Mouse (Mus musculus): ENCODE data around the gene Trpc7. TPM values are rescaled to one million over a fixed set of nuclear protein-coding genes. Genes with fewer than 3 reads are reported as not detected.

The Trpc7 gene
- polyA plus RNA-seq, 1 experiment from 2014 or later = 0.31 TPM

DNA sequence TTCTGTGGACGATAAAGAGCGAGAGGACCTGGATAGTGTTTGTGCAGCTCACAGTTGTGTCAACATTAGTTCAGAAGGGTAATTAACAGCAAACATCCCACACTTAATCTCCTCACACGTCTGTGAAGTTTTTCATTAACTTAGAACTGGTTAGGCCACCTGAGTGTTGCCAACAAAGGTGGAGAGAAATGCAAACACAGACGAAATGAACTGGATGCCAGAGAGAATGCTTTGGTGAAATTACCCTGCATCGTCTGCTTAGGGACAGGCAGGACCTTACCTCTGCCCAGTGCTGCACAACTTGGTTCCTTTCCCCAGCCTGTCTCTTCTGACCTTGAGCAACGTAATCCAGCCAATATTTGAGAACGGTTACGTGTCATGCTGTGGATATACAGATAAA lies 148.2 kb downstream of the Trpc7 start:
- H3K27ac ChIP-seq (ENCODE audit: low read length) = peak overlapping the region; percentile 75
- 43% methylated on average over 8 of the region's 8 CpGs for WGBS
- ATAC-seq (ENCODE audit: insufficient read depth, low FRiP score) = peak; percentile 86

DNA sequence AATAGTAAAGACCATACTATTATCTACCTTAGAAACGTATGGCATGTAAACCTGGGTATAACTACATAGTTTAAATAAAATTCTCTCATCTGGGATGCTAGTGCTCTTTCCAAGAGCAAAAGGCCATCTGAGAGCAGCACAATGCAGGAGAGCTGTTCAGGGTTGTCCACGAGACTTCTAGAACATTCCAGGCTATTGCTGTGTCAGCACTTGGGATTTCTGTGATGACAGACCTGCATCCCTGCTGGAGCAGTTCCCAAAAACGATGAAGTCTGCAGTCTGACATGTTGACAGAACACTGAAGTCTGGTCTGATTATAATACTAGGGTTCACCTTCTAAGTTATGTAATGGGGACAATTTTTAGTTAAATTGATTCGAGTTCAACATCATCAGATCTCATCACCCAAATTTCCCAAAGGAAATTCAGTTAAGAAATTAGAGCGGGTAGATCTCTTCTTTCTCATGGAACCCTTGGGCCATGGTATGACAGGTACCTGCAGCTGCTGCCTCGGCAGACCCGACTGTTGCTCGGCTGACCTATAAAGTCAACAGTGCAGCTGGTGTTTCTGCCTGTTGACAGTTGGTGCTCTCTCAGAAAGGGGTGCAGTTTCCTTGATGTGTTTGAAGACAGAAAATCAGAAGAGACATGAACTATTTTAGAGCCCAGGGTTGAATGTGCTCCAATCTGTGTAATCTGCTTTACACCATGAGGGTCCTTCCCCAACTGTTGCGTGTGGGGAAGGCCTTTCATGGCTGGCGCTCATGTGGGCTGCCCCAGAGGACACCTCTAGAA lies 148.9 kb downstream of the Trpc7 start:
- H3K36me3 ChIP-seq (ENCODE audit: control insufficient read depth, insufficient read depth, low read length) = no peaks in the 10 kb centered on the region
- H3K4me3 ChIP-seq (replicated peaks; ENCODE audit: low read length) = no peak overlapping the region
- H3K4me1 ChIP-seq (ENCODE audit: control insufficient read depth, insufficient read depth, low read length) = no peaks in the 10 kb centered on the region; the same call in 1 of the 2 replicates
- H3K27ac ChIP-seq (ENCODE audit: low read length) = peak overlapping the region; percentile 75
- peak; percentile 37; the same call in 1 of the 2 replicates for ATAC-seq (ENCODE audit: insufficient read depth, low FRiP score)
- no peak overlapping the region for H3K9ac ChIP-seq (ENCODE audit: low read length)
- peak overlapping the region; percentile 16; the same call in 1 of the 2 replicates for H3K4me2 ChIP-seq (ENCODE audit: low read depth, low read length)
- H3K9me3 ChIP-seq (replicated peaks; ENCODE audit: control insufficient read depth, low read length) = no peaks in the 10 kb centered on the region
- 52% methylated on average over 10 of the region's 10 CpGs for WGBS
- 0 out of 2 replicates have a peak, but pooled peaks cover 6% of the 10 kb centered on the region for H3K27me3 ChIP-seq (ENCODE audit: control insufficient read depth, insufficient read depth, low read length)

More for the DNA sequence above, 148.2 kb downstream of the Trpc7 start:
- Histone ChIP-seq H3K4me3 (replicated peaks; ENCODE audit: low read length) (peak overlapping the region; percentile 32; the same call in 1 of the 2 replicates), H3K4me2 (ENCODE audit: low read depth, low read length) (peak overlapping the region; percentile 84; the same call in 1 of the 2 replicates), H3K9me3 (replicated peaks; ENCODE audit: control insufficient read depth, low read length) (no peaks in the 10 kb centered on the region), H3K36me3 (ENCODE audit: control insufficient read depth, insufficient read depth, low read length) (no peaks in the 10 kb centered on the region), H3K27me3 (ENCODE audit: control insufficient read depth, insufficient read depth, low read length) (0 out of 2 replicates have a peak, but pooled peaks cover 7% of the 10 kb centered on the region), H3K4me1 (ENCODE audit: control insufficient read depth, insufficient read depth, low read length) (peaks cover under 1% of the 10 kb centered on the region), H3K9ac (ENCODE audit: low read length) (no peak overlapping the region)

DNA sequence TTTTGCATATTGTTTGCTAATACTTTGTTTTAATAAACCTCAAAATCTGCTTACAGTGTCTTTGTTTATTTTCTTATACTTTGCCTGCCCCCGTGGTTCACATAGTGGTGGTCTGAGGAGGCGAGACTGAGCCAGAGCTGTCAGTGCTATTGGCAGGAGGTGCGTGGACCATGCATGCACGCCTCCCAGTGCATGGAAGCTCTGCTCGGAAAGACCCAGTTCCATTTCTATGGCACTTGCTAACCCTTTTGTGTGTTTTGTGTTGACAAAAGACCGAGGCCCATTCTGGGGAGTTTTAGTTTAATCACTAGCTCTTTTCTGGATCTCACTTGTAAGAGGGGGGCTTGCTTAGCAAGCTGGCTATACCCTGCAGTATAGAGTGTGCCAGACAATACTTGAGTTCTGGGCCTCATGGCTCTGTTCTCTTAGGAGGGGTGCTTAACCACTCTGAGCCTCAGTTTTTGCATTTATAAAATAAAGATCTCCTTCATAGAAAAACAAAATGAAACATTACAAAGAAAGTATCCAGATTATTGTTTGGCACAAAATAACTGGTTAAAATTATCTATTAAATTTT lies 153.4 kb downstream of the Trpc7 start:
- WGBS = 60% methylated on average over 6 of the region's 6 CpGs
- H3K4me1 ChIP-seq (ENCODE audit: control insufficient read depth, insufficient read depth, low read length) = no peaks in the 10 kb centered on the region; the same call in 1 of the 2 replicates
- ATAC-seq (ENCODE audit: insufficient read depth, low FRiP score) = no peak
- H3K9ac ChIP-seq (ENCODE audit: low read length) = no peak overlapping the region
- H3K9me3 ChIP-seq (replicated peaks; ENCODE audit: control insufficient read depth, low read length) = no peaks in the 10 kb centered on the region
- H3K27ac ChIP-seq (ENCODE audit: low read length) = no peak overlapping the region
- H3K36me3 ChIP-seq (ENCODE audit: control insufficient read depth, insufficient read depth, low read length) = peaks cover 2% of the 10 kb centered on the region; the same call in 1 of the 2 replicates
- H3K4me3 ChIP-seq (replicated peaks; ENCODE audit: low read length) = no peak overlapping the region
- H3K4me2 ChIP-seq (ENCODE audit: low read depth, low read length) = no peak overlapping the region
- no peaks in the 10 kb centered on the region for H3K27me3 ChIP-seq (ENCODE audit: control insufficient read depth, insufficient read depth, low read length)

DNA sequence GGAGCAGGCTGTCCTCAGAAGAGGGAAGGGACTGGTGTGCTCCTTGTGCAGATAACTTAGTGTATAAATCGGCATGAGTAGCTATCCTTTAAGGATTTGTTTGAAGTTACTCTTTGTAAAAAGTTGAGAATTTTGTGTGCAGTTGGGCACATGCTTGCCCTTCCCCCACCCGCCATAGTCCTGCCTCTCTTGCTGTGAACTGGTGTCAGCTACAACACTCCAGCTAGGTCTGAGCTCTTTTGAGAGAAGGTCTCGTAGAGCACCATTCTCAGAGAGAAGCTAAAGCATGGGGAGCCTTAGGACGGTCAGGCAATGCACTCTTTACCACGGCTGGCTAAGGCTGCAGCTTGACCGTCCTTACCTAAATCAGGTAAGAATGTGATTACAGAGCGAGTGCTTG lies 154.1 kb downstream of the Trpc7 start:
- no peak overlapping the region for H3K4me3 ChIP-seq (replicated peaks; ENCODE audit: low read length)
- H3K4me2 ChIP-seq (ENCODE audit: low read depth, low read length) = no peak overlapping the region
- ATAC-seq (ENCODE audit: insufficient read depth, low FRiP score) = no peak
- H3K9ac ChIP-seq (ENCODE audit: low read length) = no peak overlapping the region
- no peaks in the 10 kb centered on the region; the same call in 1 of the 2 replicates for H3K4me1 ChIP-seq (ENCODE audit: control insufficient read depth, insufficient read depth, low read length)
- H3K27ac ChIP-seq (ENCODE audit: low read length) = no peak overlapping the region
- no peaks in the 10 kb centered on the region for H3K27me3 ChIP-seq (ENCODE audit: control insufficient read depth, insufficient read depth, low read length)
- 76% methylated on average over 7 of the region's 7 CpGs for WGBS
- H3K36me3 ChIP-seq (ENCODE audit: control insufficient read depth, insufficient read depth, low read length) = peaks cover 2% of the 10 kb centered on the region; the same call in 1 of the 2 replicates
- H3K9me3 ChIP-seq (replicated peaks; ENCODE audit: control insufficient read depth, low read length) = no peaks in the 10 kb centered on the region

DNA sequence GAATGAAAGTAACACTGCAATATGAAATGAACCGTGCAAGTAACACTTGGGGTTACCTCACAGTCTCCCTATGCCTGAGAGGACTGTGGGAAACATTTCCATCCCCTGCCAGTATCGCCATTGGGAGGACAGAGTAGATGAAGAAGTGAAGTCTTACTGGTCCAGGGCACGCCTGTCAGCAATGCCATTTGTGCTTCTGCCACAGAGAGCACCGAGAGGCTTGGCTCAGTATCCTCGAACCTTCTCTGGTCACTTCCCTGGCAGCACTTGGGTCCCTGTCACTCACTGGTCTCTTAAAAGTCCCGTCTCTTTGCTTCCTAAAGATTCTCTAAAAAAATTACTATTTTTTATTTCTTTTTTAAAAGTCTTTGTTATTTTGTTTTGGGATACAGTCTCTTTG lies 155.3 kb downstream of the Trpc7 start:
- Histone ChIP-seq H3K4me2 (ENCODE audit: low read depth, low read length) (no peak overlapping the region), H3K4me1 (ENCODE audit: control insufficient read depth, insufficient read depth, low read length) (no peaks in the 10 kb centered on the region), H3K36me3 (ENCODE audit: control insufficient read depth, insufficient read depth, low read length) (peaks cover 2% of the 10 kb centered on the region; the same call in 1 of the 2 replicates), H3K4me3 (replicated peaks; ENCODE audit: low read length) (no peak overlapping the region), H3K27me3 (ENCODE audit: control insufficient read depth, insufficient read depth, low read length) (no peaks in the 10 kb centered on the region), H3K9ac (ENCODE audit: low read length) (no peak overlapping the region), H3K9me3 (replicated peaks; ENCODE audit: control insufficient read depth, low read length) (no peaks in the 10 kb centered on the region), H3K27ac (ENCODE audit: low read length) (no peak overlapping the region)
- ATAC-seq (ENCODE audit: insufficient read depth, low FRiP score) = no peak
- 87% methylated on average over 6 of the region's 6 CpGs for WGBS

DNA sequence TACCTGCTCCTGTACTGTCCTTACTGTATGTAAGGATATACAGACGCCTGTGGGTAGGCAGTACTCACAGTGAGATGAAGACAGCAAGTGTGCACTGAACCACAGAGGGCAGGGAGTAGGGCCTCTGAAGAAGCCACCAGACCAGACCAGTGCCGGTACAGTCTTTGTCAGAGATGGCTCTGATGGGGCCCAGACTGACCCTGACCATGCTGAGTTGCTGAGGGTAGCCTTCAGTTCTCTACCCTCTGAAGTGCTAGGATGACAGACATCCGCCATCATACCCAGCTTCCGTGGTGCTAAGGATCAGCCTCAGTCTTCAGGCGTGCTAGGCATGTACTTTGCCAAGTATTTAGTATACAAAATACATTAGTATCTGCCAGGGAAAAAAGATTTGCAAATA lies 156.2 kb downstream of the Trpc7 start:
- H3K4me1 ChIP-seq (ENCODE audit: control insufficient read depth, insufficient read depth, low read length) = no peaks in the 10 kb centered on the region
- 90% methylated on average over 5 of the region's 5 CpGs for WGBS
- H3K4me2 ChIP-seq (ENCODE audit: low read depth, low read length) = no peak overlapping the region
- ATAC-seq (ENCODE audit: insufficient read depth, low FRiP score) = no peak
- no peaks in the 10 kb centered on the region for H3K9me3 ChIP-seq (replicated peaks; ENCODE audit: control insufficient read depth, low read length)
- H3K27me3 ChIP-seq (ENCODE audit: control insufficient read depth, insufficient read depth, low read length) = no peaks in the 10 kb centered on the region
- H3K27ac ChIP-seq (ENCODE audit: low read length) = no peak overlapping the region
- H3K36me3 ChIP-seq (ENCODE audit: control insufficient read depth, insufficient read depth, low read length) = peaks cover 2% of the 10 kb centered on the region; the same call in 1 of the 2 replicates
- H3K4me3 ChIP-seq (replicated peaks; ENCODE audit: low read length) = no peak overlapping the region
- no peak overlapping the region for H3K9ac ChIP-seq (ENCODE audit: low read length)

DNA sequence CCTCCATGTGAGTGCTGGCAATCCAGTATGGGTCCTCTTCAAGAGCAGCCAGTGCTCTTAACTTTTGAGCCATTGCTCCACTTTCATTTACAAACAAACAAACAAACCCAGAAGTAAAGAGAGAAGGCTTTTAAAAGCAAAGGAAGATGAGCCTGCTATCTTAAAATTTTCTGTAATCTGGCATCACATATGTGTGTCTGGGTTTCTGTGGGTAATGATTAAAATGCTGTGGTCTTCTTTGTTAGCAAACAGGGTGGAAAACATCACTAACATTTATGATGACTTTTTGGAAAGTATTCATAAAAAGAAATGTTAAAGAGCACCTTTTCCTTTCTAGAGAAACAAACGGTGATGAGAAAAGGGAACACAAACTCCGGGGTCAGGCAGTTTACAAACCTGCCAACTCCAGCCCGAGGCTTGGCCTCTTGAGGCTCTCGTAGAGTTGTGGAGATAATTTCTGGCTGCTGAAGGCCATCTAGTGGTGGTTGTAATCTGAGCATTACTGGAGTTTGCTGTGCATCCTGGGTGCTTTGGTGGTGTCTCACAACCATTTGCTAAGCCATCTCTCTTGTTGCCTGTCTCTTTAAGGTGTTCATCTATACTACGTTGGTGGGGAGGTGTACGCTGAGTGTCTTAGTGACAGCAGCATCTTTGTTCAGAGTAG lies 160.4 kb downstream of the Trpc7 start:
- Histone ChIP-seq H3K4me2 (ENCODE audit: low read depth, low read length) (no peak overlapping the region), H3K27ac (ENCODE audit: low read length) (no peak overlapping the region), H3K4me3 (replicated peaks; ENCODE audit: low read length) (no peak overlapping the region), H3K9ac (ENCODE audit: low read length) (no peak overlapping the region), H3K4me1 (ENCODE audit: control insufficient read depth, insufficient read depth, low read length) (no peaks in the 10 kb centered on the region), H3K27me3 (ENCODE audit: control insufficient read depth, insufficient read depth, low read length) (no peaks in the 10 kb centered on the region), H3K9me3 (replicated peaks; ENCODE audit: control insufficient read depth, low read length) (no peaks in the 10 kb centered on the region), H3K36me3 (ENCODE audit: control insufficient read depth, insufficient read depth, low read length) (peaks cover 16% of the 10 kb centered on the region)
- ATAC-seq (ENCODE audit: insufficient read depth, low FRiP score) = no peak
- WGBS = 47% methylated on average over 6 of the region's 6 CpGs

DNA sequence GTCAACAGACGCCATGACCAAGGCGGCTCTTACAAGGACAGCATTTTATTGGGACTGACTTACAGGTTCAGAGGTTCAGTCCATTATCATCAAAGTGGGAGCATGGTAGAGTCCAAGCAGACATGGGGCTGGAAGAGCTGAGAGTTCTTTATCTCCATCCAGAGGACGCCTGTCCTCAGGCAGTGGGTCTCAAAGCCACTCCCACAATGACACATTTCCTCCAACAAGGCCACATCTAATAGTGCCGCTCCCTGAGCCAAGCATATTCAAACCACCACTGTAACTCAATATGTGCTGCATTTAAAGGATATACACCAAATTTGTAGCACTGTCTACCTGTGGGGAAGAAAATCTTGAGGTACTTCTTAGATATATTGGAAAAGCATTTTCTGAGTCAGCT lies 161.2 kb downstream of the Trpc7 start:
- no peak for ATAC-seq (ENCODE audit: insufficient read depth, low FRiP score)
- Histone ChIP-seq H3K9me3 (replicated peaks; ENCODE audit: control insufficient read depth, low read length) (no peaks in the 10 kb centered on the region), H3K27me3 (ENCODE audit: control insufficient read depth, insufficient read depth, low read length) (no peaks in the 10 kb centered on the region), H3K4me3 (replicated peaks; ENCODE audit: low read length) (no peak overlapping the region), H3K9ac (ENCODE audit: low read length) (no peak overlapping the region), H3K4me1 (ENCODE audit: control insufficient read depth, insufficient read depth, low read length) (no peaks in the 10 kb centered on the region), H3K4me2 (ENCODE audit: low read depth, low read length) (no peak overlapping the region), H3K27ac (ENCODE audit: low read length) (no peak overlapping the region), H3K36me3 (ENCODE audit: control insufficient read depth, insufficient read depth, low read length) (peaks cover 21% of the 10 kb centered on the region)
- 83% methylated on average over 4 of the region's 4 CpGs for WGBS

DNA sequence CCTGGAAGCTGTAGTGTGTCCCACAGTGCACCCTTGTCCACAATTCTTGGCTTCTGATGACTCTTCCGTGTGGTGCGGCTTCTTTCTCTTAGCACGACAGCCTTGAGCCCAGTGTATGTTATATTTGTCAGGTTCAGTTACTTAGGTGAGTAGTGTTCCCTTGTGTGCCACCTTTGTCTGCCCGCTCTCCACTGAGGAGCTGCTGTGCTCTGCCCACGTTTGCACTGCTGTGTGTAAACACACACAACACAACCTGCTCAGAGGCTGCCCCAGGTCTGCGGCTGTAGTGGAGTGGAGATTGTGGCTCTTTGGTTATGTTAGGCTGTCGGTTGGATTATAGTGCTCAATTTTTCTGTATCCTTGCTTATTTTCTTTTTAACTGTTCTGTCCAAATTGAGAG lies 166.7 kb downstream of the Trpc7 start:
- H3K9me3 ChIP-seq (replicated peaks; ENCODE audit: control insufficient read depth, low read length) = no peaks in the 10 kb centered on the region
- H3K27me3 ChIP-seq (ENCODE audit: control insufficient read depth, insufficient read depth, low read length) = no peaks in the 10 kb centered on the region
- ATAC-seq (ENCODE audit: insufficient read depth, low FRiP score) = no peak
- peaks cover 37% of the 10 kb centered on the region for H3K36me3 ChIP-seq (ENCODE audit: control insufficient read depth, insufficient read depth, low read length)
- no peak overlapping the region for H3K4me3 ChIP-seq (replicated peaks; ENCODE audit: low read length)
- H3K4me1 ChIP-seq (ENCODE audit: control insufficient read depth, insufficient read depth, low read length) = no peaks in the 10 kb centered on the region
- 93% methylated on average over 7 of the region's 7 CpGs for WGBS
- no peak overlapping the region for H3K4me2 ChIP-seq (ENCODE audit: low read depth, low read length)
- no peak overlapping the region for H3K27ac ChIP-seq (ENCODE audit: low read length)
- no peak overlapping the region for H3K9ac ChIP-seq (ENCODE audit: low read length)

Measured in stomach, embryonic 16.5 days (tissue).